Mouse (Mus musculus): Measurements from ENCODE around the gene Dync1li1.

GRCm38 (mm10) chr9:114716677-114717331, 28.2 kb downstream of the Dync1li1 start:
- no peak for TF ChIP-seq CTCF (IDR thresholded peaks at IDR 0.05; ENCODE audit: extremely low read depth, insufficient read length, insufficient replicate concordance, low read depth, low read length)
- TF ChIP-seq POLR2A (IDR thresholded peaks at IDR 0.05; ENCODE audit: low read depth, low read length): no peak
